Comparison of ENCODE assay signal across 19 mouse cellular contexts in the genomic region with DNA sequence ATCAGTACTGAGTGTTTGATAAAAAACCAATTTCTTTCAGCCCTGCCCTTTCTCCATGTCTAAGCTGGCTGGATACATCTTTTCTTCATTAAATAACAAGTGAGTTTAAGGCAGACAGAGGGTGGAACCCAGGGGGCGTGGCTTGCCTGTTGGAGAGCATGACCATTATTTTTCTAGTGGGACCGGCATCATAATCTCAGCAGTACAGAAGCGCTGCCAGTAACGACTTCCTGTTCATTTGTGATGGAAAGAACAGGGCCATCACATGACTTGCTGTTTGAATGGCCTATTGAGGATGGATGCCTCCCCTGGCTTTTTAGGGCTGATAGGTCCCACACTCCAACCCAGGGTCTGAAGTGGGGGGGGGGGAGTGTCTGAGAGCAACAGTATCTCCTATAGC. TPM values are rescaled to one million over a fixed set of nuclear protein-coding genes. Genes with fewer than 3 reads are reported as not detected.
DNase-seq lines count a peak whose midpoint lies in the region; ATAC-seq and TF ChIP-seq lines count a peak whose summit lies in the region.
"Had no signal": no experiment of that assay in that cellular context is flagged by ENCODE, and none has a peak within 500 bp of the region (broad histone marks: within the 10 kb centered on the region; RNA-seq: fewer than 3 reads in every experiment).

No protein-coding gene starts in this region.

- TF ChIP-seq CTCF in midbrain, postnatal 0 days (IDR thresholded peaks at IDR 0.05): no peak
- no peak for TF ChIP-seq CTCF in heart, postnatal 0 days (IDR thresholded peaks at IDR 0.05; ENCODE audit: low read depth)

- H3K27me3 ChIP-seq in midbrain, embryonic 11.5 days (ENCODE audit: control insufficient read depth, insufficient read depth, low read length): peaks cover 35% of the 10 kb centered on the region
- peaks cover 16% of the 10 kb centered on the region for H3K27me3 ChIP-seq in midbrain, postnatal 0 days (ENCODE audit: insufficient read depth, low read length)
- H3K27me3 ChIP-seq in heart, postnatal 0 days (ENCODE audit: control insufficient read depth, insufficient read depth, low read length): peaks cover 36% of the 10 kb centered on the region

- H3K36me3 ChIP-seq in midbrain, embryonic 11.5 days (ENCODE audit: control insufficient read depth, insufficient read depth, low read length): no peaks in the 10 kb centered on the region
- H3K36me3 ChIP-seq in midbrain, postnatal 0 days (ENCODE audit: insufficient read depth, low read length): 0 out of 2 replicates have a peak, but pooled peaks cover 12% of the 10 kb centered on the region
- H3K36me3 ChIP-seq in heart, postnatal 0 days (replicated peaks; ENCODE audit: control insufficient read depth, insufficient read depth, low read length): no peaks in the 10 kb centered on the region
- H3K36me3 ChIP-seq: forebrain, embryonic 12.5 days; neural tube, embryonic 13.5 days had no signal

- no peak overlapping the region for H3K4me3 ChIP-seq in midbrain, embryonic 11.5 days (ENCODE audit: low read depth, low read length)
- H3K4me3 ChIP-seq in midbrain, postnatal 0 days (ENCODE audit: low read depth, low read length): no peak overlapping the region
- no peak overlapping the region for H3K4me3 ChIP-seq in heart, postnatal 0 days (ENCODE audit: low read depth, low read length)
- H3K4me3 ChIP-seq: embryonic facial prominence, embryonic 13.5 days; forebrain, embryonic 12.5 days; hindbrain, embryonic 10.5 days; limb, embryonic 12.5 days; neural tube, embryonic 13.5 days had no signal

- no peak overlapping the region for H3K4me2 ChIP-seq in midbrain, embryonic 11.5 days
- no peak overlapping the region for H3K4me2 ChIP-seq in midbrain, postnatal 0 days (ENCODE audit: low read depth, low read length, poor library complexity, severe bottlenecking)
- H3K4me2 ChIP-seq in heart, postnatal 0 days (ENCODE audit: low read depth, low read length): no peak overlapping the region
- H3K4me2 ChIP-seq: embryonic facial prominence, embryonic 13.5 days; forebrain, embryonic 12.5 days; limb, embryonic 12.5 days; neural tube, embryonic 13.5 days had no signal

- no peak overlapping the region for H3K27ac ChIP-seq in midbrain, embryonic 11.5 days (ENCODE audit: low read depth, low read length)
- no peak overlapping the region for H3K27ac ChIP-seq in midbrain, postnatal 0 days (ENCODE audit: low read depth, low read length)
- no peak overlapping the region for H3K27ac ChIP-seq in heart, postnatal 0 days (ENCODE audit: low read depth)
- H3K27ac ChIP-seq: embryonic facial prominence, embryonic 13.5 days; forebrain, embryonic 12.5 days; hindbrain, embryonic 10.5 days; limb, embryonic 12.5 days; neural tube, embryonic 13.5 days had no signal

- intact Hi-C loops in heart, postnatal 25 days (cut with DNase I): loop anchor here (10.0 kb wide), 1 partner anchor 365 kb away; no protein-coding TSS in a partner anchor
- intact Hi-C loops in left cerebral cortex, postnatal 10 days (cut with DNase I): loop anchor here (5.0 kb wide), 1 partner anchor 57 kb away; no protein-coding TSS in a partner anchor

- no peak overlapping the region for H3K9ac ChIP-seq in midbrain, embryonic 11.5 days (ENCODE audit: low read length)
- H3K9ac ChIP-seq in midbrain, postnatal 0 days (replicated peaks; ENCODE audit: low read length, poor library complexity, severe bottlenecking): no peak overlapping the region
- H3K9ac ChIP-seq in heart, postnatal 0 days (replicated peaks; ENCODE audit: low read depth, low read length): no peak overlapping the region
- H3K9ac ChIP-seq: embryonic facial prominence, embryonic 13.5 days; forebrain, embryonic 12.5 days; liver, postnatal 0 days; neural tube, embryonic 13.5 days had no signal

- no peaks in the 10 kb centered on the region for H3K9me3 ChIP-seq in midbrain, embryonic 11.5 days (ENCODE audit: control insufficient read depth, low read length)
- no peaks in the 10 kb centered on the region for H3K9me3 ChIP-seq in midbrain, postnatal 0 days (ENCODE audit: low read length)
- no peaks in the 10 kb centered on the region for H3K9me3 ChIP-seq in heart, postnatal 0 days (replicated peaks; ENCODE audit: control insufficient read depth, low read length)
- H3K9me3 ChIP-seq: embryonic facial prominence, embryonic 13.5 days; forebrain, embryonic 12.5 days; hindbrain, embryonic 10.5 days; limb, embryonic 12.5 days; neural tube, embryonic 13.5 days had no signal

- peaks cover 23% of the 10 kb centered on the region for H3K4me1 ChIP-seq in midbrain, embryonic 11.5 days (ENCODE audit: control insufficient read depth, insufficient read depth, low read length)
- H3K4me1 ChIP-seq in midbrain, postnatal 0 days (ENCODE audit: insufficient read depth, low read length): no peaks in the 10 kb centered on the region; the same call in 1 of the 2 replicates
- no peaks in the 10 kb centered on the region; the same call in 1 of the 2 replicates for H3K4me1 ChIP-seq in heart, postnatal 0 days (ENCODE audit: control insufficient read depth, insufficient read depth)

- WGBS in midbrain, embryonic 11.5 days: 84% methylated on average over 4 of the region's 4 CpGs
- WGBS in midbrain, postnatal 0 days: 67% methylated on average over 4 of the region's 4 CpGs
- WGBS in heart, postnatal 0 days: 50% methylated on average over 4 of the region's 4 CpGs

- TF ChIP-seq EP300 in heart, postnatal 0 days (IDR thresholded peaks at IDR 0.05; ENCODE audit: low read depth): no peak

- DNase-seq in heart, adult 11 months: peak; percentile 97
- DNase-seq in heart, postnatal 25 days (ENCODE audit: low spot score): no peak
- DNase-seq in midbrain, embryonic 11.5 days (ENCODE audit: low spot score, missing footprints): peak; percentile 68
- DNase-seq in midbrain, postnatal 0 days (ENCODE audit: low spot score): no peak
- DNase-seq in heart, postnatal 0 days (ENCODE audit: low spot score): peak; percentile 40
- DNase-seq in skeletal muscle tissue, adult 2 months (ENCODE audit: low read depth, low spot score): peak; percentile 35
- DNase-seq in retina, embryonic 14.5 days (ENCODE audit: low spot score): no peak
- no peak for DNase-seq in left cerebral cortex, postnatal 10 days (ENCODE audit: extremely low spot score in 1 of 2, low spot score in 2 of 2)
- DNase-seq: adrenal gland, postnatal 14 days; cerebellum, postnatal 10 days; liver, postnatal 0 days had no signal

- ATAC-seq in midbrain, embryonic 11.5 days (ENCODE audit: low FRiP score): no peak
- no peak for ATAC-seq in midbrain, postnatal 0 days (ENCODE audit: low FRiP score)
- ATAC-seq in heart, postnatal 0 days (ENCODE audit: insufficient read depth, low read depth): no peak
- ATAC-seq: inflammation-experienced regulatory T-cells, adult 6 months; liver, postnatal 0 days; midbrain, embryonic 16.5 days had no signal

RNA-seq across cellular contexts. Expression of a gene that starts 4.5 kb away (rescaled TPM):
- total RNA-seq in heart, postnatal 25 days (2021): 1 to 10 TPM in 1 of 2 experiments, under 1 TPM in 1; 0.92 to 1.8 TPM
- polyA plus RNA-seq in midbrain, embryonic 11.5 days (2014; fragmentation: Nextera tagmentation; extraction: Ambion mirVana): 0.18 and 0.32 TPM in 2 replicates
- 19.4 and 19.9 TPM in 2 replicates for total RNA-seq in midbrain, postnatal 0 days (2014; rRNA removed)
- polyA plus RNA-seq in midbrain, postnatal 0 days (2015; fragmentation: Nextera tagmentation; extraction: Ambion mirVana): 2.8 TPM in 2 replicates
- total RNA-seq in heart, postnatal 0 days (2014; rRNA removed; ENCODE audit: low replicate concordance): 2.1 and 2.5 TPM in 2 replicates
- polyA plus RNA-seq in heart, postnatal 0 days (2015; fragmentation: Nextera tagmentation; extraction: Ambion mirVana): 0.20 and 0.55 TPM in 2 replicates
- total RNA-seq in left cerebral cortex, postnatal 10 days (2021): 10 to 100 TPM; 66.0 to 66.5 TPM
- total RNA-seq: megakaryocyte progenitor cell, adult 5-6 weeks had no signal

Comparison
In these comparisons a context has a peak if more than half of its experiments do, and no peak if none do; other contexts are left out.
1. DNase-seq: peak in heart, adult 11 months (single experiment), midbrain, embryonic 11.5 days (single experiment), heart, postnatal 0 days (single experiment) and skeletal muscle tissue, adult 2 months (single experiment); none in heart, postnatal 25 days (single experiment), midbrain, postnatal 0 days (single experiment), retina, embryonic 14.5 days (single experiment) and left cerebral cortex, postnatal 10 days (0 of 2).